ENCODE assay signal across 13 mouse cellular contexts in genomic region chr16:43286783-43287383, GRCm38 (mm10).
A peak's percentile ranks its signal among the peaks of the same experiment; 100 is the strongest.
DNase-seq lines count a peak whose midpoint lies in the region; ATAC-seq and TF ChIP-seq lines count a peak whose summit lies in the region.
"Had no signal": no experiment of that assay in that cellular context is flagged by ENCODE, and none has a peak within 500 bp of the region (broad histone marks: within the 10 kb centered on the region; RNA-seq: fewer than 3 reads in every experiment).

No protein-coding gene starts in this region.

- no peak overlapping the region for H3K9ac ChIP-seq in liver, embryonic 11.5 days (ENCODE audit: low read depth, low read length)
- no peak overlapping the region for H3K9ac ChIP-seq in hindbrain, embryonic 12.5 days
- H3K9ac ChIP-seq in liver, postnatal 0 days (replicated peaks): no peak overlapping the region
- H3K9ac ChIP-seq: lung, embryonic 15.5 days had no signal

- no peak for TF ChIP-seq EP300 in liver, postnatal 0 days (IDR thresholded peaks at IDR 0.05; ENCODE audit: low read depth)

- no peak overlapping the region for H3K27ac ChIP-seq in liver, embryonic 11.5 days (ENCODE audit: low read depth, low read length)
- peak overlapping the region; percentile 67 for H3K27ac ChIP-seq in hindbrain, embryonic 12.5 days
- H3K27ac ChIP-seq in liver, postnatal 0 days (ENCODE audit: low read depth): no peak overlapping the region
- H3K27ac ChIP-seq: heart, embryonic 10.5 days; lung, embryonic 15.5 days had no signal

- H3K4me3 ChIP-seq in liver, embryonic 11.5 days (ENCODE audit: low read depth, low read length): no peak overlapping the region
- no peak overlapping the region for H3K4me3 ChIP-seq in hindbrain, embryonic 12.5 days
- no peak overlapping the region for H3K4me3 ChIP-seq in liver, postnatal 0 days (ENCODE audit: low read depth, low read length)
- H3K4me3 ChIP-seq: heart, embryonic 10.5 days; lung, embryonic 15.5 days had no signal

- H3K27me3 ChIP-seq in liver, embryonic 11.5 days (replicated peaks; ENCODE audit: control insufficient read depth, insufficient read depth, low read length): no peaks in the 10 kb centered on the region
- H3K27me3 ChIP-seq in hindbrain, embryonic 12.5 days: no peaks in the 10 kb centered on the region
- no peaks in the 10 kb centered on the region for H3K27me3 ChIP-seq in liver, postnatal 0 days (ENCODE audit: insufficient read depth, low read length)
- H3K27me3 ChIP-seq: lung, embryonic 15.5 days; Patski had no signal

- H3K4me1 ChIP-seq in liver, embryonic 11.5 days (replicated peaks; ENCODE audit: control insufficient read depth, insufficient read depth, low read length): no peaks in the 10 kb centered on the region
- peaks cover 12% of the 10 kb centered on the region for H3K4me1 ChIP-seq in hindbrain, embryonic 12.5 days
- H3K4me1 ChIP-seq in liver, postnatal 0 days (ENCODE audit: insufficient read depth): no peaks in the 10 kb centered on the region
- H3K4me1 ChIP-seq: lung, embryonic 15.5 days had no signal

- H3K4me2 ChIP-seq in liver, embryonic 11.5 days: no peak overlapping the region
- no peak overlapping the region for H3K4me2 ChIP-seq in hindbrain, embryonic 12.5 days (replicated peaks)
- H3K4me2 ChIP-seq in liver, postnatal 0 days (ENCODE audit: low read depth, low read length): no peak overlapping the region
- H3K4me2 ChIP-seq: lung, embryonic 15.5 days had no signal

- H3K9me3 ChIP-seq in liver, embryonic 11.5 days (ENCODE audit: control insufficient read depth, low read length): no peaks in the 10 kb centered on the region
- no peaks in the 10 kb centered on the region for H3K9me3 ChIP-seq in hindbrain, embryonic 12.5 days (replicated peaks)
- no peaks in the 10 kb centered on the region for H3K9me3 ChIP-seq in liver, postnatal 0 days (ENCODE audit: low read length)
- H3K9me3 ChIP-seq: heart, embryonic 10.5 days; lung, embryonic 15.5 days had no signal

- TF ChIP-seq CTCF in liver, postnatal 0 days (IDR thresholded peaks at IDR 0.05; ENCODE audit: low read depth): no peak

- no peaks in the 10 kb centered on the region for H3K36me3 ChIP-seq in liver, embryonic 11.5 days (ENCODE audit: control insufficient read depth, insufficient read depth, low read length)
- no peaks in the 10 kb centered on the region for H3K36me3 ChIP-seq in hindbrain, embryonic 12.5 days
- H3K36me3 ChIP-seq in liver, postnatal 0 days (replicated peaks; ENCODE audit: insufficient read depth, low read length): no peaks in the 10 kb centered on the region
- H3K36me3 ChIP-seq: heart, embryonic 10.5 days; lung, embryonic 15.5 days had no signal

- 0 out of 2 replicates have a peak, but pooled peaks have one; percentile 12 for ATAC-seq in liver, embryonic 11.5 days (replicated peaks; ENCODE audit: low FRiP score)
- ATAC-seq in hindbrain, embryonic 12.5 days (ENCODE audit: low FRiP score): peak; percentile 62
- ATAC-seq in liver, postnatal 0 days: peak; percentile 73
- ATAC-seq: CD4-positive, CD25-positive, alpha-beta regulatory T cell, adult 4 months had no signal

- WGBS in liver, embryonic 11.5 days: 63% methylated on average over 1 of the region's 1 CpGs
- 43% methylated on average over 1 of the region's 1 CpGs for WGBS in hindbrain, embryonic 12.5 days
- WGBS in liver, postnatal 0 days (ENCODE audit: insufficient replicate concordance): 55% methylated on average over 1 of the region's 1 CpGs

- no peak for DNase-seq in liver, embryonic 11.5 days (ENCODE audit: low spot score)
- no peak for DNase-seq in liver
- DNase-seq in liver, postnatal 0 days: no peak
- DNase-seq in yolk sac, embryonic 10.5 days (ENCODE audit: low spot score): peak; percentile 9
- no peak for DNase-seq in urinary bladder, postnatal 10 days (ENCODE audit: low spot score)
- DNase-seq in spleen, adult 18-20 months: no peak
- DNase-seq: adrenal gland, postnatal 25 days; cerebellum, adult 11-12 months had no signal

Comparison
In these comparisons a context has a peak if more than half of its experiments do, and no peak if none do; other contexts are left out.
1. ATAC-seq: peak in every context shown above with its lines; median percentile 73 in liver, postnatal 0 days; 62 in hindbrain, embryonic 12.5 days; 12 in liver, embryonic 11.5 days.